Mouse (Mus musculus): ENCODE data around the gene Slc10a4.
"Not testable (repeated sequence)": the region's sequence is repeated elsewhere in the genome, so short reads cannot be mapped to it uniquely, and the experiment has no call there.

GRCm38 (mm10) chr5:72998546-72998945, 8.1 kb upstream of the Slc10a4 start:
- not testable (repeated sequence) for TF ChIP-seq EP300 (IDR thresholded peaks at IDR 0.05; ENCODE audit: insufficient read depth, low read depth, low read length); CTCF (IDR thresholded peaks at IDR 0.05; ENCODE audit: low read depth, low read length); POLR2A (IDR thresholded peaks at IDR 0.05; ENCODE audit: insufficient read depth, low read length)
